Mouse (Mus musculus) liver, embryonic 14.5 days (tissue): ENCODE results near the gene Cntn5. TPM values are rescaled to one million over a fixed set of nuclear protein-coding genes. Genes with fewer than 3 reads are reported as not detected.

Experiments
- ATAC-seq: fragments of 200-750 bp; cut with Nextera tagmentation; 2 replicates; pipeline ENCODE4 v1.8.0; 2017; ENCODE audit warnings: moderate number of reproducible peaks, mild to moderate bottlenecking, moderate library complexity; ENCODE audit not compliant: insufficient read depth
- DNase-seq, 3 experiments: peaks; one replicate each; pipeline ENCODE4 v3.0.0-alpha.2; 2012 to 2013; ENCODE audit warnings: low read depth in 3 of 3, low spot score in 3 of 3
- H3K27ac ChIP-seq: fragments of 300-500 bp; sonication (generic); 2 replicates; pipeline ENCODE4 v1.5.1; 2014; ENCODE audit warnings: moderate library complexity, mild to moderate bottlenecking, control low read depth, inconsistent platforms
- H3K27me3 ChIP-seq: fragments of 300-500 bp; sonication (generic); 2 replicates; pipeline ENCODE4 v1.6.1; 2014; ENCODE audit warnings: mild to moderate bottlenecking, low read length, moderate library complexity; ENCODE audit not compliant: control insufficient read depth, insufficient read depth
- H3K36me3 ChIP-seq: fragments of 300-500 bp; sonication (generic); replicated peaks from 2 replicates; pipeline ENCODE4 v1.6.1; 2014; ENCODE audit warnings: low read depth; ENCODE audit not compliant: control insufficient read depth, insufficient read depth
- H3K4me1 ChIP-seq, 2 experiments: fragments of 200-500 bp in 1 of 2; fragments of 300-500 bp in 1 of 2; sonication (generic) in 1 of 2; replicated peaks; 2 replicates each; pipeline ENCODE4 v1.6.1; 2012 to 2014; ENCODE audit warnings: antibody characterized with exemption in 1 of 2, inconsistent platforms in 1 of 2, low read length in 1 of 2; ENCODE audit not compliant: control insufficient read depth in 2 of 2, insufficient read depth in 2 of 2
- H3K4me2 ChIP-seq: fragments of 300-500 bp; sonication (generic); 2 replicates; pipeline ENCODE4 v1.6.1; 2014; ENCODE audit warnings: low read depth, mild to moderate bottlenecking, control low read depth, moderate library complexity
- H3K4me3 ChIP-seq, 2 experiments: fragments of 200-500 bp in 1 of 2; fragments of 300-500 bp in 1 of 2; sonication (generic) in 1 of 2; 2 replicates each; pipeline ENCODE4 v1.5.1; 2012 to 2014; ENCODE audit warnings: low read depth in 2 of 2, low read length in 2 of 2, mild to moderate bottlenecking in 2 of 2, control low read depth in 1 of 2, inconsistent platforms in 1 of 2, moderate library complexity in 1 of 2; ENCODE audit not compliant: insufficient read depth in 1 of 2
- H3K9ac ChIP-seq: fragments of 300-500 bp; sonication (generic); replicated peaks from 2 replicates; pipeline ENCODE4 v1.6.1; 2014; ENCODE audit warnings: mild to moderate bottlenecking, control low read depth, moderate library complexity
- H3K9me3 ChIP-seq: fragments of 300-500 bp; sonication (generic); 2 replicates; pipeline ENCODE4 v1.6.1; 2016; ENCODE audit warnings: low read length, mixed read lengths; ENCODE audit not compliant: control insufficient read depth
- CTCF ChIP-seq: IDR thresholded peaks from 2 replicates; pipeline ENCODE4 v1.5.1; 2016; ENCODE audit warnings: antibody characterized with exemption, low read depth, control low read depth
- EP300 ChIP-seq: IDR thresholded peaks from 2 replicates; pipeline ENCODE4 v1.6.1; 2016; ENCODE audit warnings: antibody characterized with exemption, low read depth
- WGBS: fragments of 180-500 bp; shearing (Covaris S2); extraction: QIAGEN DNeasy Blood & Tissue Kit; methylation state at CpG from one replicate; pipeline ENCODE4 v1.1.7; 2014; ENCODE audit not compliant: insufficient replicate concordance; 5-methylcytosine and 5-hydroxymethylcytosine counted together
- polyA plus RNA-seq, 2 experiments: library from polyadenylated mRNA; depleted of rRNA in 1 of 2; stranded (reverse) in 1 of 2; unstranded in 1 of 2; fragments of >200 nt; fragmentation: Nextera tagmentation in 1 of 2; extraction: Ambion mirVana in 1 of 2; gene quantifications; 2 replicates each; pipeline versions ENCODE4 v1.2.1 to v1.2.3; 2012 to 2014

The Cntn5 gene
- polyA plus RNA-seq, 2 experiments = not detected

- H3K27ac ChIP-seq = no peak overlapping the region
- 55% methylated on average over 5 of the region's 5 CpGs for WGBS
Measured at GRCm38 (mm10) chr9:10532248-10532647, 372.3 kb downstream of the Cntn5 start.

GRCm38 (mm10) chr9:10531087-10531486 lies 373.5 kb downstream of the Cntn5 start:
- Histone ChIP-seq H3K4me2 (no peak overlapping the region), H3K27me3 (no peaks in the 10 kb centered on the region), H3K27ac (no peak overlapping the region), H3K9ac (no peak overlapping the region), H3K4me3 (no peak overlapping the region), H3K36me3 (no peaks in the 10 kb centered on the region), H3K4me1 (no peaks in the 10 kb centered on the region), H3K9me3 (no peaks in the 10 kb centered on the region)
- 45% methylated on average over 2 of the region's 2 CpGs for WGBS
- ATAC-seq = no peak
- no peak for DNase-seq
- TF ChIP-seq EP300 (no peak), CTCF (no peak)

More at GRCm38 (mm10) chr9:10532248-10532647, 372.3 kb downstream of the Cntn5 start:
- Histone ChIP-seq H3K9ac (no peak overlapping the region), H3K36me3 (no peaks in the 10 kb centered on the region), H3K9me3 (no peaks in the 10 kb centered on the region), H3K4me3 (no peak overlapping the region), H3K4me2 (no peak overlapping the region), H3K4me1 (no peaks in the 10 kb centered on the region), H3K27me3 (no peaks in the 10 kb centered on the region)
- no peak for DNase-seq
- ATAC-seq = no peak
- TF ChIP-seq CTCF (no peak), EP300 (no peak)

DNA sequence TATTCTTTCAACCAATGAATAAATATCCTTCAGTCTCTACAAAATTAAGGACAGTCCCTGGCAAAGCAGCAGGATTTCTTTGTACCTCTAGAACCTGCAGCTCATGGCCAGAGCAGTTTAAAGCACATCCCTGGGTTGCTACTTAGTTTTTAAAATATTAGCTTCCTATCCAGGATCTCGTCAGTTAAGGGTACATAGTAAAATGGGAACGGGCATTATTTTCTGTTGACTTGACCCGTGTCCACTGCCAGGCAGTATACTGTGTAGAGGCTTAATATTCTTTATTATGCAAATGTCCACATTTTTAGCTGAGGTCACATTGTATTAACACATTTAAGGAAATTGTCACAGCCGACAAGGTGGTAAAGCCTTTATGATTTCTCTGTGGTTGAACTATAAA lies 375.0 kb downstream of the Cntn5 start:
- Histone ChIP-seq H3K27ac (no peak overlapping the region), H3K4me3 (no peak overlapping the region), H3K9me3 (no peaks in the 10 kb centered on the region), H3K4me2 (no peak overlapping the region), H3K4me1 (no peaks in the 10 kb centered on the region), H3K36me3 (no peaks in the 10 kb centered on the region), H3K27me3 (no peaks in the 10 kb centered on the region), H3K9ac (no peak overlapping the region)
- DNase-seq = no peak
- ATAC-seq = no peak
- 59% methylated on average over 4 of the region's 4 CpGs for WGBS
- TF ChIP-seq CTCF = no peak

DNA sequence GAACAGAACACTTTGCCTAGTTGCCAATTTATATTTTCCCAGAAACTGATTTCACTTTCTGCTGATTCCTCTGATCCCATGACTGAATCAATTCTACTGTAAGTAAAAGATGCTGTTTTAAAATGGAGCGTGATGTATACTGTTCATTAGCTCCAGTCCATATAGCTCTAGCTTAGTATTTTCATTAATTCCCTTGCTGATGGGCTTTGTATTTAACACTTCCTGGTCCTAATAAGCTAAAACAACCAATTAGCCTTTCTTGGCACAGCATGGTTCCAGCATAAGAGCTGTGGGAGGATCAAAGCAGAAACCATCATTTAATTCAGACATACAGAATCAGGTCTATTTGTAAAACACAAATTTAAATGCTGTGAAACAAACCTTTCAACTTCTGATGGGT lies 375.5 kb downstream of the Cntn5 start:
- no peaks in the 10 kb centered on the region for H3K27me3 ChIP-seq
- no peaks in the 10 kb centered on the region for H3K9me3 ChIP-seq
- no peaks in the 10 kb centered on the region for H3K36me3 ChIP-seq
- no peak overlapping the region for H3K9ac ChIP-seq
- WGBS = 54% methylated on average over 1 of the region's 1 CpGs
- TF ChIP-seq CTCF (no peak), EP300 (no peak)
- no peak overlapping the region for H3K4me3 ChIP-seq
- H3K27ac ChIP-seq = no peak overlapping the region
- no peaks in the 10 kb centered on the region for H3K4me1 ChIP-seq
- no peak overlapping the region for H3K4me2 ChIP-seq
- DNase-seq (no peak), ATAC-seq (no peak)

GRCm38 (mm10) chr9:10528692-10529091 lies 375.9 kb downstream of the Cntn5 start:
- Histone ChIP-seq H3K27me3 (no peaks in the 10 kb centered on the region), H3K4me3 (no peak overlapping the region), H3K27ac (no peak overlapping the region), H3K9ac (no peak overlapping the region), H3K4me2 (no peak overlapping the region), H3K9me3 (no peaks in the 10 kb centered on the region), H3K4me1 (no peaks in the 10 kb centered on the region), H3K36me3 (no peaks in the 10 kb centered on the region)
- WGBS = 40% methylated on average over 5 of the region's 5 CpGs
- ATAC-seq (no peak), DNase-seq (no peak)
- TF ChIP-seq CTCF (no peak), EP300 (no peak)
